Mouse (Mus musculus) layer of hippocampus, adult 2 months (tissue): ENCODE measurements around the gene Psen1. TPM values are rescaled to one million over a fixed set of nuclear protein-coding genes. Genes with fewer than 3 reads are reported as not detected.

Source experiments
- DNase-seq, 2 experiments: peaks; one replicate each; pipeline ENCODE4 v3.0.0; 2022; ENCODE audit warnings: low spot score in 2 of 2
- H3K27ac ChIP-seq: fragments of 200-600 bp; 2 replicates; pipeline ENCODE4 v1.8.1; 2022
- H3K4me3 ChIP-seq: fragments of 200-600 bp; 2 replicates; pipeline ENCODE4 v1.8.1; 2022; ENCODE audit warnings: mild to moderate bottlenecking
- CTCF ChIP-seq: fragments of 200-600 bp; conservative IDR thresholded peaks from 2 replicates; pipeline ENCODE4 v1.8.1; 2022; ENCODE audit warnings: antibody characterized with exemption, mild to moderate bottlenecking, moderate library complexity
- long read RNA-seq, 2 experiments: library from polyadenylated mRNA; stranded (forward); transcript quantifications; one replicate each; pipeline ENCODE4 v2.0.0; 2021; ENCODE audit warnings: borderline mapping rate in 2 of 2
- total RNA-seq, 2 experiments: library from RNA; stranded (reverse); gene quantifications; 2 replicates each; pipeline ENCODE4 v1.2.3; 2021

Gene Psen1
- 10 to 100 TPM; 64.7 to 67.5 TPM for total RNA-seq
- long read RNA-seq, experiment 1, transcript Psen1-201 (12 exons, 2,690 nt), result major isoform, 49 of 62 reads
- long read RNA-seq, experiment 1, partial matches to known transcripts, result 8 of 62 reads
- long read RNA-seq, experiment 1, other reads (novel, unspliced or antisense), result 5 of 62 reads
- long read RNA-seq, experiment 2, transcript Psen1-201 (12 exons, 2,690 nt), result major isoform, 51 of 71 reads
- long read RNA-seq, experiment 2, partial matches to known transcripts, result 9 of 71 reads
- long read RNA-seq, experiment 2, other reads (novel, unspliced or antisense), result 11 of 71 reads

DNA sequence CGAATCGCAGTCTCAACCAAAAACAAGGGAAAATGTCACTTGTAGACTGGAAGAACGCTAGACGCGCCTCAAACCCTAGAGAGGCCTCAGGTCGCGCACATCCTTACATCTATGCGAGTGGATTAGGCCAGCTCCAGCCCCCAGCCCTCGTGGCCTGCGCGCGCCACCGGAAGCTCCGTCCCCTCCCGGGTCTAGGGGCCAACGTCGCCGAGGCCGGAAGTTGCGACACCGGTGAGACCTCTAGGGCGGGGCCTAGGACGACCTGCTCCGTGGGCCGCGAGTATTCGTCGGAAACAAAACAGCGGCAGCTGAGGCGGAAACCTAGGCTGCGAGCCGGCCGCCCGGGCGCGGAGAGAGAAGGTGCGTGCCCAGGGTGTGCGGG, at the start of gene Psen1:
Psen1 (plus strand) TSS at position 219 of the 382 bp plus-strand sequence.
- Histone ChIP-seq H3K4me3 (peak within 1 kb of the TSS; percentile 85), H3K27ac (peak within 1 kb of the TSS; percentile 95)
- DNase-seq, result peak; percentile 93 to 94
- TF ChIP-seq CTCF, result 0 out of 2 replicates have a peak, but pooled peaks have one; percentile 28

DNA sequence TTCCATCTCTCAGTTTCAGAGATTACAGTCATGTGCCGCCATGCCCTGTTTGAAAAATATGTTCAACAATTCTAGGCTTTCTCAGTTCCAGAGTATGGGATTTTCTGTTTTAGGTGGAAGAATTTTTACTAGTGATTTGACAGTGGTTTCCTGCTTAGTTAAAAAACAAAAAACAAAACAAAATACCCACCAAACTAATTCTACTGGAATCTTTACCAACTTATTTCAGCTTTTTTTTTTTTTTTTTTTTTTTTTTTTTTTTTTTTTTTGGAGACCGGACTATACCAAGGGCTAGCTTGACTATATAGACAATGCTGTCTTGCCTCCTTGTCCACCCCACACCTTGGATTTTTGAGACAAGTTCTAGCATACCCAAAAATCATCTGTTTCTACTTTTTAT, 46.7 kb upstream of the Psen1 start:
- DNase-seq, result no peak
- Histone ChIP-seq H3K4me3 (no peak overlapping the region), H3K27ac (no peak overlapping the region)
- no peak for TF ChIP-seq CTCF

GRCm38 (mm10) chr12:83643116-83643515, 44.8 kb upstream of the Psen1 start:
- Histone ChIP-seq H3K27ac (no peak overlapping the region), H3K4me3 (no peak overlapping the region)
- DNase-seq, result no peak
- TF ChIP-seq CTCF, result no peak

- Histone ChIP-seq H3K27ac (no peak overlapping the region), H3K4me3 (no peak overlapping the region)
- no peak for DNase-seq
- TF ChIP-seq CTCF, result no peak
These were observed 37.6 kb upstream of the Psen1 start for GRCm38 (mm10) chr12:83650346-83650745.

DNA sequence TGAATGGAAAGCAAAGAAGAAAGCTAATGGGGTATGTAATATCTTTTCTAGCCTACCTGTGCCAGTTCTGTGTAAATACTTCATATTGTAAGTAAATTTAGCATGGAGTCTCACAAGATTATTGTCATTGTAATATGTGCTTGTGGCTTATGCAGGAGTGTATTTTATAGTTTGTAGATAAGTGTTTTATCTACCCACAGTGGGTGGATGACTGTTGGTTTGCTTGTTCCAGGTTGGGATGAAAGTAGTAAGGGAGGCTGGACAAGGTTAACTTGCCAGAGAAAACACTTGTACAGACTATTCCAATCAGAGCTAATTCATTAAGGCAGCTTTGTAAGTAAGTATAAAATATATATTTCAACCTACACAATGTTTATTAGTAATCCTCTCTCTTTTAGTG, 36.5 kb upstream of the Psen1 start:
- Histone ChIP-seq H3K4me3 (no peak overlapping the region), H3K27ac (no peak overlapping the region)
- no peak for TF ChIP-seq CTCF
- DNase-seq, result no peak

DNA sequence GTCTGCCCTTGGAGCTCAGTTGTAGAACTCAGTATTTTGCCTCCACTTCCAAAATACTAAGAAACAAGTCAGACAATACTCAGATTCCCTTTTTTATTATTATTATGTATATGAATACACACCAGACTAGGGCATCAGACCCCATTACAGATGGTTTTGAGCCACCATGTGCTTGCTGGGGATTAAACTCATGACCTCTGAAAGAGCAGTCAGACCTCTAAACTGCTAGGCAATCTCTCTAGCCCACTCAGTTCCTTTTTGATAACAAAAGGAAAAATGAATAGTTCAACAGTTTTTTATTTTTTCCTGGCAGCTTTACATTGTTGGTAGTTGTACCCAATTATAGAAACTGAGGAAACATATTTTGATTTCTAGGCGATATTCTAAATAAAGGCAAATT, 2.5 kb upstream of the Psen1 start:
- no peak for TF ChIP-seq CTCF
- no peak overlapping the region for H3K4me3 ChIP-seq
- no peak for DNase-seq
- H3K27ac ChIP-seq, result no peak overlapping the region

DNA sequence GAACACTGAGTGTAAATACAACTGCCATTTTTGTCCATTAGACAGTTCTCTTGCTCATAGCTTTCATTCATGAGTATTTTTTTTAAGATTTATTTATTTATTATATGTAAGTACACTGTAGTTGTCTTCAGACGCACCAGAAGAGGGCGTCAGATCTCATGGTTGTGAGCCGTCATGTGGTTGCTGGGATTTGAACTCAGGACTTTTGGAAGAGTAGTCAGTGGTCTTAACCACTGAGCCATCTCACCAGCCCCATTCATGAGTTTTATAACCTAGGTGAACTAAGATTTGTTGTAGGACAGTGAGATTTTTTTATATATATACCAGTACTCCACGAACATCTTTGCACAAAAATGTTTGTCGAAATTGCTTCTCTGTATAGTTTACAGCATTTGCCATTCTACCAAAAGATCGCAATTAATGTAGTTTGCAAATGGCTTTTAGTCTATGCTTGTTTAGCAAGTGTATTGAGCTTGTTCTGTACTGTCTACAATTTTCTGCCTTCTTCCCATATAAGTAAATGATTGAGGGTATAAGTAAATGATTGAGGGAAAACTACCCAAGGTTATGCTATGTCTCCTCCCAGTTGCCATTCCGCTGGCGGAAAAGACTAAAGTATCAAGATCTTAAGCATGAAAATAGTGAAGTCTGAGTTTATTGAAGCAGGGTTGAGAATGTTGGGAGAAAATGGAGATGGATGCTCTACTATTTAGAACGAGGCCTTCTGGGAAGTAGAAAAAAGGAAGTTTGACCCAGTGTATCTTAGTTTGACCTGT, 1.2 kb upstream of the Psen1 start:
- Histone ChIP-seq H3K4me3 (no peak overlapping the region), H3K27ac (peak overlapping the region; percentile 95)
- DNase-seq, result no peak
- TF ChIP-seq CTCF, result peak; percentile 32

DNA sequence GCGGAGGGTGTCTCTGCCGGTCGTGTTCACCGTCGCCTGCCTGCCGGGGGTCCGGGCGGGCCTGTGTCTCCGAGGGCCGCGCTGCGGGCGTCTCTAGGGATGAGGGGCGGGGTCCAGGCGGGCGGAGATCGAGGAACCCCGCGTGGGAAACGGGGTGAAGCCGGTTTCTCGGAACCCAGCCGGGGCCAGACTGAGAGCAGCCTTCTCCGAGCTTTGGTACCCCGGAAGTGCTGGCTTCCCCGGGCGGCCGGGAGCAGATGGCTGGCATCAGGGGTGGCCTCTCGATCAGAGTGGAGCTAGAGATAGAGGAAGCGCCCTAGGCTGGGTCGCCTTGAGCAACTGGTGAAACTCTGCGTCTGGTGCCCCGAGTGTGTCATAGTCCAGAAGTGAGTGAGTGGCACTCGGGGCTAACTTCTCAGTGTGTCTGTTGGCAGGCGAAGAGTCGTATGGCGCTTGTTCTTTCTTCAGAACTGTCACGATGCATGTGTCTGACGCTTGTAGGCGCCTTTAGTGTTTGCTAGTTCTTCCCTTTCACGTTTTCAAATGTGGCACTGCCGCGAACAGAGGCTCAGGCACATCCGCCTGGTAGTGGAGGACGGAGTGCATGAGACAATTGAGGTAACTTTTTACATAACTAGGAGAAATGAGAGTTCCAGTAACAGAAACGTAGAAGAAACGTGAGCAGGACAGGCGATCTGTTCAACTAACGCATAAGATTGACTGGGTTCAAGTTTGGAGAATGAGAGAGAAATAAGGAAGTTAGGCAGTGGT, 549 bp downstream of the Psen1 start:
- H3K27ac ChIP-seq, result peak overlapping the region; percentile 95
- TF ChIP-seq CTCF, result no peak
- DNase-seq, result peak in 1 of 2 experiments; percentile 46
- H3K4me3 ChIP-seq, result peak overlapping the region; percentile 85

- Histone ChIP-seq H3K4me3 (peak overlapping the region; percentile 85), H3K27ac (peak overlapping the region; percentile 95)
- DNase-seq, result no peak
- no peak for TF ChIP-seq CTCF
These were observed 1.1 kb downstream of the Psen1 start for GRCm38 (mm10) chr12:83689087-83689432.

DNA sequence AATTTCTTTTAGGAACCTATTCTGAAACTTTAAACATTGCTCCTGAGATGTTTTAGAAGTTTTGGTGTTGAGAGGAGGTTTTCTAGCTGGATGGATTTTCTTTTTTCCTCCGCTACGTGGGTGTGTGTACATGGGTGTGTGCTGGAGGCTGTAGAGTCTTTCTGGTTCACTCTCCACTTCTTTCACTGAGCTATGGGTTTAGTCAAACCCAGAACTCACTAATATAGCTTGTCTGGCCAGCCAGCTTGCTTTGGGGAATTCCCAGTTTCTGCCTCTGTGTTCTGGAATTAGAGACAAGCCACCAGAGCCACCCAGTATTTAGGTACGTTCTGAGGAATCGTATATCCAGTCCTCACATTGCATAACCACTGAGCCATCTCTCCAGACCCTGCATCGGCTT, 6.1 kb downstream of the Psen1 start:
- no peak for DNase-seq

GRCm38 (mm10) chr12:83694669-83695068, 6.7 kb downstream of the Psen1 start:
- Histone ChIP-seq H3K4me3 (no peak overlapping the region), H3K27ac (peak overlapping the region; percentile 1; the same call in 1 of the 2 replicates)
- no peak for DNase-seq
- no peak for TF ChIP-seq CTCF

More for the DNA sequence above, 6.1 kb downstream of the Psen1 start:
- H3K27ac ChIP-seq, result peak overlapping the region; percentile 1; the same call in 1 of the 2 replicates
- no peak overlapping the region for H3K4me3 ChIP-seq
- TF ChIP-seq CTCF, result no peak

- H3K4me3 ChIP-seq, result no peak overlapping the region
- no peak for DNase-seq
These were observed 10.7 kb downstream of the Psen1 start for GRCm38 (mm10) chr12:83698637-83699036.

GRCm38 (mm10) chr12:83701608-83702007, 13.7 kb downstream of the Psen1 start:
- TF ChIP-seq CTCF, result no peak
- no peak for DNase-seq
- H3K4me3 ChIP-seq, result no peak overlapping the region

More at GRCm38 (mm10) chr12:83698637-83699036, 10.7 kb downstream of the Psen1 start:
- TF ChIP-seq CTCF, result no peak
- no peak overlapping the region for H3K27ac ChIP-seq

More at GRCm38 (mm10) chr12:83701608-83702007, 13.7 kb downstream of the Psen1 start:
- no peak overlapping the region for H3K27ac ChIP-seq
